Mouse (Mus musculus) hindbrain, embryonic 16.5 days (tissue): ENCODE measurements around the gene Zfyve28. TPM values are rescaled to one million over a fixed set of nuclear protein-coding genes. Genes with fewer than 3 reads are reported as not detected.

Experiments
- ATAC-seq: fragments of 200-750 bp; cut with Nextera tagmentation; 2 replicates; pipeline ENCODE4 v1.8.0; 2017; ENCODE audit warnings: moderate TSS enrichment, moderate library complexity
- H3K27ac ChIP-seq: fragments of 300-500 bp; sonication (generic); 2 replicates; pipeline ENCODE4 v1.5.1; 2014; ENCODE audit warnings: low read depth, mild to moderate bottlenecking, control low read depth, low read length, moderate library complexity
- H3K27me3 ChIP-seq: fragments of 300-500 bp; sonication (generic); replicated peaks from 2 replicates; pipeline ENCODE4 v1.6.1; 2014; ENCODE audit warnings: low read length; ENCODE audit not compliant: control insufficient read depth, insufficient read depth
- H3K36me3 ChIP-seq: fragments of 300-500 bp; sonication (generic); 2 replicates; pipeline ENCODE4 v1.6.1; 2014; ENCODE audit warnings: mild to moderate bottlenecking, low read length, moderate library complexity, mixed read lengths; ENCODE audit not compliant: control insufficient read depth, insufficient read depth
- H3K4me1 ChIP-seq: fragments of 300-500 bp; sonication (generic); 2 replicates; pipeline ENCODE4 v1.6.1; 2014; ENCODE audit warnings: low read depth, low read length; ENCODE audit not compliant: control insufficient read depth, insufficient read depth
- H3K4me2 ChIP-seq: fragments of 300-500 bp; sonication (generic); 2 replicates; pipeline ENCODE4 v1.6.1; 2014; ENCODE audit warnings: mild to moderate bottlenecking, low read length, control low read depth, moderate library complexity
- H3K4me3 ChIP-seq: fragments of 300-500 bp; sonication (generic); 2 replicates; pipeline ENCODE4 v1.5.1; 2014; ENCODE audit warnings: mild to moderate bottlenecking, low read length, control low read depth, moderate library complexity
- H3K9ac ChIP-seq: fragments of 300-500 bp; sonication (generic); 2 replicates; pipeline ENCODE4 v1.6.1; 2014; ENCODE audit warnings: low read depth, mild to moderate bottlenecking, control low read depth, low read length, moderate library complexity
- H3K9me3 ChIP-seq: fragments of 300-500 bp; sonication (generic); 2 replicates; pipeline ENCODE4 v1.6.1; 2014; ENCODE audit warnings: mild to moderate bottlenecking, low read length, moderate library complexity; ENCODE audit not compliant: control insufficient read depth
- WGBS: fragments of 180-500 bp; shearing (Covaris S2); extraction: QIAGEN DNeasy Blood & Tissue Kit; methylation state at CpG from one replicate; pipeline ENCODE4 v1.1.7; 2014; 5-methylcytosine and 5-hydroxymethylcytosine counted together
- polyA plus RNA-seq: library from polyadenylated mRNA; unstranded; fragments of >200 nt; fragmentation: Nextera tagmentation; extraction: Ambion mirVana; gene quantifications from 2 replicates; pipeline ENCODE4 v1.2.1, GENCODE M21; 2015

Zfyve28 gene
- polyA plus RNA-seq, 1 experiment from 2014 or later = 4.6 TPM

DNA sequence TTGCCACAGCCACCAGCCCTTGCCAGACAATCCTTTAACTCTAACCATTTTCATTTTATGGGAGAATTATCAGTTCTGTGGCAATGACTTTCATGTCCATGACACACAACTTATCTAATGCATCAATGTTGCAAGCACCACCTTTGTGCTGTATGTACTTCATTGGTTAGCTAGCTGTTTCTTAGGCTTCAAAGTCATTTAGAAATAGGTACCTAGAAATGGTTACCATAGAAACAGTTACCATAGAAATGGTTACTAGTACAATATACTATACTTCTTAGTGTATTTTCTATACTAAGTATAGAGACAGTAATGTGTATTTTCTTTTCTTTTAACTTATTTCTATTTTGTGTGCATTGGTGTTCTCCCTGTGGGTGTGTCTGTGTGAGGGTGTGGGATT lies 37.0 kb upstream of the Zfyve28 start:
- H3K9me3 ChIP-seq = no peaks in the 10 kb centered on the region
- H3K4me1 ChIP-seq = peaks cover 4% of the 10 kb centered on the region
- no peak overlapping the region for H3K27ac ChIP-seq
- H3K27me3 ChIP-seq = no peaks in the 10 kb centered on the region
- H3K4me3 ChIP-seq = no peak overlapping the region
- no peaks in the 10 kb centered on the region for H3K36me3 ChIP-seq
- no peak overlapping the region for H3K9ac ChIP-seq
- no peak for ATAC-seq
- H3K4me2 ChIP-seq = no peak overlapping the region

DNA sequence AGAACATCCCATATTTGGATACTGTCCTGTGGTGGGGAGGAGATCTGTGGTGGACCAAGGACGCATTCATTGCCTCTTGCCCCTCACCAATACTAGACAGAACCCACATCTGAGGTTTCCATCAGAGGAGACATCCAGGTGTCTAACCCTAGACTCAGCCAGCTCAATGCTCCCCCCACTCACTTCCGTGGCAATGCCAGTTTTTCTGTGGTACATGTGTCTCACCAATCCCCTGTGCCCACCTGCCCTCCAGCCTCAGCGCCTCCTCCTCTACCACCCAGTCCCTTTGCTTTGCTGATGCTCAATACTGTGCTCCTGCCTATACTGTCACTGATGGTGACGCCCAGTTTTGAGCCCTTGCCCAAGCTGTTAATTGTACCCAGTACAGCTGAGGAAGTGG lies 33.0 kb upstream of the Zfyve28 start:
- Histone ChIP-seq H3K9me3 (no peaks in the 10 kb centered on the region), H3K4me3 (no peak overlapping the region), H3K27me3 (no peaks in the 10 kb centered on the region), H3K9ac (no peak overlapping the region), H3K4me2 (no peak overlapping the region), H3K27ac (no peak overlapping the region), H3K4me1 (no peaks in the 10 kb centered on the region), H3K36me3 (no peaks in the 10 kb centered on the region)
- 87% methylated on average over 4 of the region's 4 CpGs for WGBS
- ATAC-seq = no peak

DNA sequence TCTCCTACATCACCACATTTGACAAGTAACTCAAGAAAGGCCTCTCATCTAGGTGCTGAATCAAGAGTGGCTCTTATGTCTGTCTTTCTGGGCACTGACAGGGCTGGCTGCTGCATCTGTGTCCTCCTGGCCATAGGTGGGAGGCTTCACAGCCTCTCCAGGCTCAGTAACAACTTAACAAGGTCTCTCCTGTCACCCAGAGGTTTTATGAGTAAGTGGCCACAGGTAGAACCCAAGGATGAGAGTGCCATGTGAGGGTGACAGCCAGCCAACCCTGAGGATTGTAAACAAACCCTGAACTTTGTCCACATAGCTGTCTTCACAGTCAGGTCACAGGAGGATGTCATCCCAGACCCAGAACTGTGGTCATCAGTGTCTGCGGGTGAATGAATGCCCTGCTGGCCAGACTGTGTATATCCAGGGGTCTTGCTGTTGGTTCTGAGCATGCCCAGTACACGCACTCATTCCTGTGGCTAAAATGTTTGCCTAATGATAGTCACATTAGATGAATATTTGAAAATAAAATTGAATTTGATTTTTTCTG lies 31.3 kb upstream of the Zfyve28 start:
- H3K4me1 ChIP-seq = no peaks in the 10 kb centered on the region
- ATAC-seq = no peak
- WGBS = 72% methylated on average over 2 of the region's 2 CpGs

DNA sequence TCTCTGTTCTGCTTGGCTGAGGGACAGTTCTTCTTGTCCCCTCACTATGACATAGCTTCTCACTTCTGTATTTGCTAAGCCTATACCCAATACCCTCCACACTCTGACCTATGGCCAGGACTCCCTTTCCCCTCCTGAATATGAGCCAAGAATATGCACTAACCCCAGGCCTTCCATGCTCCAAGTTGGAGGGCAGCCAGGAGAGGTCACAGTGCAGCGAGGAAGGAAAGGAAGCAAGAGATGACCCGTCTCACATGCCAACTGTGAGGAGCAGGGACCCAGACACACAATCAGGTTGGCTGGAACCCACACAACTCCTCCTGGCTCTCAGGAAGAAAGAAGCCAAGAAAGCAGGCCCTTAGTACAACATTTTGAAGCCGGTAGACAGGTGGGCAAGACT lies 20.8 kb upstream of the Zfyve28 start:
- ATAC-seq = no peak
- no peak overlapping the region for H3K9ac ChIP-seq
- H3K27me3 ChIP-seq = no peaks in the 10 kb centered on the region
- H3K36me3 ChIP-seq = no peaks in the 10 kb centered on the region
- H3K4me2 ChIP-seq = no peak overlapping the region
- H3K27ac ChIP-seq = no peak overlapping the region
- H3K4me1 ChIP-seq = no peaks in the 10 kb centered on the region
- no peaks in the 10 kb centered on the region for H3K9me3 ChIP-seq
- WGBS = 82% methylated on average over 3 of the region's 3 CpGs
- H3K4me3 ChIP-seq = no peak overlapping the region

More for the DNA sequence above, 31.3 kb upstream of the Zfyve28 start:
- H3K36me3 ChIP-seq = no peaks in the 10 kb centered on the region
- no peak overlapping the region for H3K9ac ChIP-seq
- no peak overlapping the region for H3K4me2 ChIP-seq
- no peak overlapping the region for H3K27ac ChIP-seq
- no peak overlapping the region for H3K4me3 ChIP-seq
- H3K27me3 ChIP-seq = no peaks in the 10 kb centered on the region
- H3K9me3 ChIP-seq = no peaks in the 10 kb centered on the region

DNA sequence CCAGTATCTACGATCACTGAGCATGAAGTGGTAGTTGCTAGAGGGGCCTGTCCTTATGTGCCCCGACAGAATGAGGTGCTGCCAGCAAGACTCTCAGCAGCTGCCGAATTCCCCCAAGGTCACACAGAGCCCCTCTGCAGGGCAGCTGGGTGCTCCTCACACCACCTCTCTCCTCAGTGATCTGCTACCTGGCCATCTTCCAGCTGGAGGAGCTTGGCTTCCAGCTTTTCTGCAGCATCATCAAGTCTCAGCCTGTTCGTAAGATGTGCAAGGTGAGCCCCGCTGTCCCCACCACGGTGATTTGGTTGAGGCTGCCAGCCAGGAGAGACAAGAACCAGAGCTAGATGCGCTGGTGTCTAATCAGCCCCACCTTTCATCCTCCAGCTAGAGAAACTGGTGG lies 14.1 kb upstream of the Zfyve28 start:
- 85% methylated on average over 7 of the region's 7 CpGs for WGBS
- no peak overlapping the region for H3K27ac ChIP-seq
- ATAC-seq = no peak

DNA sequence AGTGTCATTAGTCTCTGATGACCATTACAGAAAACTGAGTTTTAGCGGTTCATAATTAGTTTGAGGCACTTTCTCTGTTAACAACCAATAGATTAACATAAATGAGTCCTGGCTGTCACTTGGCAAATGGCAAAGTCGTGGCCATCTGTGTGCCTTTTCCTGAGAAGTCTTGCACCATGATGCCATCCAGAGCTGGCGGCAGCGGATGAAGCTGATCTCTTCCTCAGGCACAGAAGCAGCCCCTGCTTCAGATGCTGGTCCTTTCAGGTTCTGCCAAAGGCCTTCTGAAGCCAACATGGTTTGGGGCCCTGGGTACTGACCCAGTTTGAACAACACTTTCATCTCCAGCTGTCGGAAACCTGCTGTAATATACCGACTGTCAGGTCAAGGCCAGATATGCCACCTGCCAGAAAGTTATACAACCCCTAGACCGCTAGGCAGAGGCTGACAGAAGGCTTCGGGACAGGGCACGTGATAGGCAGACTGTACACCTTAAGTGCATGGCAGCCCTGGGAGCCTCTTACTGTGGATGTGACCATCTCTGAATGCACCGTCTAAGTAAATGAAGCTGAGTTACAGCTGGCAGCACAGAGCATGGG lies 10.8 kb upstream of the Zfyve28 start:
- H3K9me3 ChIP-seq = no peaks in the 10 kb centered on the region
- H3K4me1 ChIP-seq = no peaks in the 10 kb centered on the region
- no peaks in the 10 kb centered on the region for H3K27me3 ChIP-seq
- ATAC-seq = no peak
- H3K4me2 ChIP-seq = no peak overlapping the region
- H3K4me3 ChIP-seq = no peak overlapping the region
- no peak overlapping the region for H3K27ac ChIP-seq
- no peaks in the 10 kb centered on the region for H3K36me3 ChIP-seq
- H3K9ac ChIP-seq = no peak overlapping the region
- 89% methylated on average over 10 of the region's 10 CpGs for WGBS

More for the DNA sequence above, 14.1 kb upstream of the Zfyve28 start:
- Histone ChIP-seq H3K9me3 (no peaks in the 10 kb centered on the region), H3K4me3 (no peak overlapping the region), H3K4me2 (no peak overlapping the region), H3K9ac (no peak overlapping the region), H3K36me3 (no peaks in the 10 kb centered on the region), H3K27me3 (no peaks in the 10 kb centered on the region), H3K4me1 (no peaks in the 10 kb centered on the region)

DNA sequence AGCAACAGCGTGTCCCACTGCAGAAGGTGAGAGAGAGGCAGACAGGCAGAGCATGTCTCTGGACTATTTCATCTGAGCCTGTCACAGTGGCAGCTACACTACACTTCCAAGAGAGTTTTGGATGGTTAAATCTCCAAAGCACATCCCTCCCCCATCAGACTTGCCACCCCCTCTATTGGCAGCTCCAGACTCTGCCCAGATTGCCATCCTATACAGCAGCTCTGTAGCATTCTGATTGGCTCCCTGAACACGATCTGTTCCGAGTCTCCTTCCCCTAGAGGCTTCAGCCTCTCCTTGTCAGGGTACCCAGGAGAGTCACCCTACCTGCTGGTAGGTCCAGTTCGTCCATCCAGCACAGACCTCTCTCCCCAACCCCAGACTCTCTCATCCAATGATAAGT lies 9.8 kb upstream of the Zfyve28 start:
- no peaks in the 10 kb centered on the region for H3K36me3 ChIP-seq
- WGBS = 67% methylated on average over 4 of the region's 4 CpGs
- ATAC-seq = no peak
- no peaks in the 10 kb centered on the region for H3K27me3 ChIP-seq
- H3K4me1 ChIP-seq = no peaks in the 10 kb centered on the region
- no peak overlapping the region for H3K4me2 ChIP-seq
- H3K9me3 ChIP-seq = no peaks in the 10 kb centered on the region
- H3K9ac ChIP-seq = no peak overlapping the region
- no peak overlapping the region for H3K27ac ChIP-seq
- no peak overlapping the region for H3K4me3 ChIP-seq

DNA sequence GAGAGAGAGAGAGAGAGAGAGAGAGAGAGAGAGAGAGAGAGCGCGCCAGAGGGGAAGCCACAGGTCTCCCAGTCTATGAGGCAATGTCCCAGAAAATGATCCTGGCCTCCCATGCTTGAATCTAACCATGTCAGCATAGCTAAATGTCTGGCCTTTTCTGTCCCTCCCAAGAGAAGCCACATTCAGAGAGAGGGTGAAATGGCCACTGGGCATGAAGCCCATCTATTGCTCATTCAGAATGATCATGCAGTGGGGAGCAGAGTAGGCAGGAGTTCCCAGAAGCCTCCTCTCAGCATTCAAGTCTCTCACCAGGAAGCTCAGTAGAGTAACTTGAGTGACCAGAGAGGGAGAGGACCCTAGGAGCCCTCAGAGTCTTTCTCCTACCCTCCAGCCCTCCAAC lies 6.9 kb upstream of the Zfyve28 start:
- H3K27ac ChIP-seq = no peak overlapping the region
- H3K9ac ChIP-seq = no peak overlapping the region
- WGBS = 81% methylated on average over 2 of the region's 2 CpGs
- H3K4me3 ChIP-seq = no peak overlapping the region
- H3K4me1 ChIP-seq = no peaks in the 10 kb centered on the region
- H3K4me2 ChIP-seq = no peak overlapping the region
- ATAC-seq = no peak
- H3K9me3 ChIP-seq = no peaks in the 10 kb centered on the region
- H3K27me3 ChIP-seq = no peaks in the 10 kb centered on the region
- no peaks in the 10 kb centered on the region for H3K36me3 ChIP-seq

DNA sequence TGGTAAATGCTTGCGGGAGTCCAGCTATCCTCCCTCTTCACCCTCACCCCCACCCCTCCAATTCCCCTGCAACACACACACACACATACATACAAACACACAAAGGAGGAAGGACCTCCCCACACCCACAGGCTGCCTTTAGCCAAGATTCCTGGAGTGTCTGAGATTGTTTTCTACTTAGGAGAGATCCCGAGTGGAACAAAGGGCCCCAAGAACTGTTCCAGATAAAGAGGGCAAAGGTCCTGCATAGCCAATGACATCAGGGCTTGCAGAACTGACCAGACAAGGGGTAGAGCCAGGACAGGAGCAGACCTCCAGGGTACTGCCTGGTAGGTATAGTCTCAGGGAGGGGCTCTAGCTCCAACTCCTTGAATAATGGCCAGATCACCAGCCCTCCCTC lies 6.4 kb upstream of the Zfyve28 start:
- Histone ChIP-seq H3K27ac (no peak overlapping the region), H3K4me1 (no peaks in the 10 kb centered on the region)
- 42% methylated on average over 2 of the region's 2 CpGs for WGBS

More for the DNA sequence above, 6.4 kb upstream of the Zfyve28 start:
- H3K36me3 ChIP-seq = no peaks in the 10 kb centered on the region
- no peak for ATAC-seq
- H3K9me3 ChIP-seq = no peaks in the 10 kb centered on the region
- no peak overlapping the region for H3K9ac ChIP-seq
- H3K4me3 ChIP-seq = no peak overlapping the region
- peaks cover under 1% of the 10 kb centered on the region; the same call in 1 of the 2 replicates for H3K27me3 ChIP-seq
- no peak overlapping the region for H3K4me2 ChIP-seq
